Mouse (Mus musculus): Measurements from ENCODE around the gene Cabp2. TPM values are rescaled to one million over a fixed set of nuclear protein-coding genes. Genes with fewer than 3 reads are reported as not detected.

The Cabp2 gene
- total and polyA plus RNA-seq, 3 experiments: not detected

DNA sequence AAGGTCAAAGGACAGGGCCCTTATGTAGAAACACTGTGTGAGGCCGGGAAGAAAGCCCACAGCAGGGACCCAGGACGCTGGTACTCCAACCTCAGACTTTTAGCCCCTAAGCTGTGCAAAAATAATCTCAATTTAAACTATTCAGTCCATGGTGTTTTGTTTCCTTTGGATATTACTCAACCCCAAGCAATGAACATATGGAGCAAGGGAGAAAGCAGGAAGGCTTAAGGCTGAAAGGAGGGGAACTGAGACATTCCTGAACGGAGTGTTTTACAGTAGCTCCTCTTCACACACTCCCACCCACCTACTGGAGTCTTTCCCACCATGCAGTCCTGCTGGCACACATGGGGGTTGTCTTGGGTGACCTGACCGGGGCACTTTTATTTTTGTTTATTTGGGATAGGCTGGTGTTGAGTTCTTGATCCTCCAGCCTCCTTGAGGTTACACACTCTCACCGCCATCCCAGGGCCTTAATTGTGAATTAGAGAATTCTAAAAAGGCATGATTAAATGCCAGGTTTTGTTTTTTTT is 13.5 kb downstream of the Cabp2 start:
- TF ChIP-seq EP300 (IDR thresholded peaks at IDR 0.05; ENCODE audit: insufficient read depth, low read depth, low read length): no peak
- TF ChIP-seq POLR2A (IDR thresholded peaks at IDR 0.05; ENCODE audit: insufficient read depth, low read depth, low read length): no peak

GRCm38 (mm10) chr19:4095802-4096201 is 14.4 kb downstream of the Cabp2 start:
- H3K27ac ChIP-seq: no peak overlapping the region
- H3K27me3 ChIP-seq (ENCODE audit: control insufficient read depth, insufficient read depth, low read length): no peaks in the 10 kb centered on the region
- TF ChIP-seq EP300 (IDR thresholded peaks at IDR 0.05; ENCODE audit: insufficient read depth, low read depth, low read length): no peak
- no peak for TF ChIP-seq POLR2A (IDR thresholded peaks at IDR 0.05; ENCODE audit: insufficient read depth, low read depth, low read length)
- no peak for TF ChIP-seq CTCF (IDR thresholded peaks at IDR 0.05)
- no peak overlapping the region for H3K9ac ChIP-seq (ENCODE audit: low read depth, low read length)
- intact Hi-C loops (cut with DNase I): loop anchor here (5.0 kb wide), 2 partner anchors 79 to 106 kb away; partner anchors contain the start of gene Rad9a
- peaks cover 6% of the 10 kb centered on the region for H3K4me1 ChIP-seq (ENCODE audit: control insufficient read depth, insufficient read depth, low read length)
- DNase-seq: no peak
- WGBS: 78% methylated on average over 3 of the region's 3 CpGs
- H3K79me2 ChIP-seq (replicated peaks; ENCODE audit: control insufficient read depth, insufficient read depth, low read length): no peaks in the 10 kb centered on the region
- H3K4me3 ChIP-seq: no peak overlapping the region
- no peaks in the 10 kb centered on the region for H3K36me3 ChIP-seq (ENCODE audit: control insufficient read depth, insufficient read depth, low read length)

More for the DNA sequence above, 13.5 kb downstream of the Cabp2 start:
- Histone ChIP-seq H3K4me3 (no peak overlapping the region), H3K9ac (ENCODE audit: low read depth, low read length) (no peak overlapping the region), H3K79me2 (replicated peaks; ENCODE audit: control insufficient read depth, insufficient read depth, low read length) (no peaks in the 10 kb centered on the region), H3K27me3 (ENCODE audit: control insufficient read depth, insufficient read depth, low read length) (no peaks in the 10 kb centered on the region), H3K4me1 (ENCODE audit: control insufficient read depth, insufficient read depth, low read length) (peaks cover 6% of the 10 kb centered on the region), H3K36me3 (ENCODE audit: control insufficient read depth, insufficient read depth, low read length) (no peaks in the 10 kb centered on the region), H3K27ac (no peak overlapping the region)
- DNase-seq: no peak
- 83% methylated on average over 5 of the region's 5 CpGs for WGBS
- intact Hi-C loops (cut with DNase I): loop anchor here (5.0 kb wide), 2 partner anchors 78 to 107 kb away; partner anchors contain the start of gene Rad9a

DNA sequence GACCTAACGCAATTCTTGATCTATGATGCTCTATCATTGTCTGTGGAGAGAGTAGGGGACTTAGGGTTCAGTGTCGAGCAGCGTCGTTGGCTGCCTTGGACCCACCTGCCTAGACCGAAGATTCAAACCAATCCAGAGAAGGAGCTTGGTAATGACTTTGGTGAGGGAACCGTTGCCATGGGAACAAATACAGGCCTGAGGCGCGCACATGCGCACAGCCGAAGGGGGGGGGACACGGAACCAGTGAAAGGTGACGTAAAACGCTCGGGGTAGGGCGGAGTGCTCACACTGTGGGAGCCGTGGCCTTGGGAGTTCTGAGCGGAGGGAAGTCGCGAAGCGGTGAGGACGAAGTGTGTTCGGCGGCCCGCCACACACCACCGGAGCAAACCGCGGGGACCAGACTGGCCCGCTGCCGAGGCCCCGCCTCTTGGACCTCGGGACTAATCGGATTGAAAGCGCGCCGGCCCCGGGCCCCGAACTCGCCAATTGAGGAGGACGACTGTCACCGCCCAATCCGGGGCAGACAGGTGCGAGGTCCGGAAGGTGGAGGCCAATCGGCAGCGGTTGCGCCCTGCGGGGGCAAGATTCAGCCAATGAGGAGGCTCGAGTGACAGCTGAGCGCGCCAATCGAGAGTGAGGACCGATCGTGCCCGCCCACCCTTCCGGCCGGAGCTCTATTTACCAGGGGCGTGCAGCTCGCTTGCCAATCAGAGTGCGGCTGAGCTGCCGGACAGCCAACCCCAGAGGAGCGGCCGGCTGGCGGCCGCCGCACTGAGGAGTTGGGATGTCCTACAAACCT is 15.5 kb downstream of the Cabp2 start, which contains the start of gene Cdk2ap2:
Cdk2ap2 (plus strand) TSS at position 541 of the 799 bp plus-strand sequence.
- Histone ChIP-seq H3K9ac (ENCODE audit: low read depth, low read length) (peak within 1 kb of the TSS; percentile 81), H3K79me2 (replicated peaks; ENCODE audit: control insufficient read depth, insufficient read depth, low read length) (no peaks in the 10 kb centered on the region), H3K27ac (peak within 1 kb of the TSS; percentile 96), H3K4me3 (peak within 1 kb of the TSS; percentile 91), H3K27me3 (ENCODE audit: control insufficient read depth, insufficient read depth, low read length) (no peaks in the 10 kb centered on the region), H3K4me1 (ENCODE audit: control insufficient read depth, insufficient read depth, low read length) (peaks cover 6% of the 10 kb centered on the region), H3K36me3 (ENCODE audit: control insufficient read depth, insufficient read depth, low read length) (no peaks in the 10 kb centered on the region)
- intact Hi-C loops (cut with DNase I): loop anchor here (5.0 kb wide), 2 partner anchors 80 to 105 kb away; partner anchors contain the start of gene Rad9a
- DNase-seq: peak; percentile 100
- TF ChIP-seq CTCF (IDR thresholded peaks at IDR 0.05) (no peak), POLR2A (IDR thresholded peaks at IDR 0.05; ENCODE audit: insufficient read depth, low read depth, low read length) (peak; percentile 90), EP300 (IDR thresholded peaks at IDR 0.05; ENCODE audit: insufficient read depth, low read depth, low read length) (no peak)
- WGBS: under 1% methylated on average over 65 of the region's 65 CpGs

- H3K36me3 ChIP-seq (ENCODE audit: control insufficient read depth, insufficient read depth, low read length): no peaks in the 10 kb centered on the region
- no peaks in the 10 kb centered on the region for H3K27me3 ChIP-seq (ENCODE audit: control insufficient read depth, insufficient read depth, low read length)
- intact Hi-C loops (cut with DNase I): loop anchor here (5.0 kb wide), 2 partner anchors 80 to 105 kb away; partner anchors contain the start of gene Rad9a
- 3% methylated on average over 21 of the region's 21 CpGs for WGBS
- peak overlapping the region; percentile 63 for H3K9ac ChIP-seq (ENCODE audit: low read depth, low read length)
- H3K27ac ChIP-seq: peak overlapping the region; percentile 96
- DNase-seq: no peak
- TF ChIP-seq CTCF (IDR thresholded peaks at IDR 0.05): no peak
- no peak for TF ChIP-seq POLR2A (IDR thresholded peaks at IDR 0.05; ENCODE audit: insufficient read depth, low read depth, low read length)
- TF ChIP-seq EP300 (IDR thresholded peaks at IDR 0.05; ENCODE audit: insufficient read depth, low read depth, low read length): no peak
- no peaks in the 10 kb centered on the region for H3K79me2 ChIP-seq (replicated peaks; ENCODE audit: control insufficient read depth, insufficient read depth, low read length)
- H3K4me1 ChIP-seq (ENCODE audit: control insufficient read depth, insufficient read depth, low read length): peaks cover 6% of the 10 kb centered on the region
- H3K4me3 ChIP-seq: peak overlapping the region; percentile 91
These were observed 16.1 kb downstream of the Cabp2 start for GRCm38 (mm10) chr19:4097441-4097825.

GRCm38 (mm10) chr19:4098426-4098825 is 17.0 kb downstream of the Cabp2 start:
- TF ChIP-seq EP300 (IDR thresholded peaks at IDR 0.05; ENCODE audit: insufficient read depth, low read depth, low read length) (no peak), CTCF (IDR thresholded peaks at IDR 0.05) (no peak), POLR2A (IDR thresholded peaks at IDR 0.05; ENCODE audit: insufficient read depth, low read depth, low read length) (no peak)
- DNase-seq: peak in 1 of 2 experiments; percentile 43
- Histone ChIP-seq H3K36me3 (ENCODE audit: control insufficient read depth, insufficient read depth, low read length) (no peaks in the 10 kb centered on the region), H3K4me3 (no peak overlapping the region), H3K27me3 (ENCODE audit: control insufficient read depth, insufficient read depth, low read length) (no peaks in the 10 kb centered on the region), H3K27ac (no peak overlapping the region; the same call in 1 of the 2 replicates), H3K4me1 (ENCODE audit: control insufficient read depth, insufficient read depth, low read length) (peaks cover 6% of the 10 kb centered on the region), H3K79me2 (replicated peaks; ENCODE audit: control insufficient read depth, insufficient read depth, low read length) (no peaks in the 10 kb centered on the region), H3K9ac (ENCODE audit: low read depth, low read length) (no peak overlapping the region)
- intact Hi-C loops (cut with DNase I): loop anchor here (1.0 to 5.0 kb wide), 3 partner anchors 81 to 130 kb away; partner anchors contain the start of gene Rad9a
- 74% methylated on average over 13 of the region's 13 CpGs for WGBS
